Mouse (Mus musculus) inflammation-experienced regulatory T-cells, adult 6 months (primary cell): Measurements from ENCODE around the gene Gimap1. TPM values are rescaled to one million over a fixed set of nuclear protein-coding genes. Genes with fewer than 3 reads are reported as not detected.

ENCODE experiments used
- ATAC-seq: one replicate; pipeline ENCODE4 v1.8.0; 2017
- polyA plus RNA-seq, 3 experiments: library from polyadenylated mRNA; unstranded; fragments of 100-300 nt; shearing (Covaris generic); gene quantifications; one replicate each; pipeline ENCODE4 v1.2.1; 2017

Gene Gimap1
- polyA plus RNA-seq, 3 experiments from 2014 or later, result 353 to 386 (median 354) TPM

DNA sequence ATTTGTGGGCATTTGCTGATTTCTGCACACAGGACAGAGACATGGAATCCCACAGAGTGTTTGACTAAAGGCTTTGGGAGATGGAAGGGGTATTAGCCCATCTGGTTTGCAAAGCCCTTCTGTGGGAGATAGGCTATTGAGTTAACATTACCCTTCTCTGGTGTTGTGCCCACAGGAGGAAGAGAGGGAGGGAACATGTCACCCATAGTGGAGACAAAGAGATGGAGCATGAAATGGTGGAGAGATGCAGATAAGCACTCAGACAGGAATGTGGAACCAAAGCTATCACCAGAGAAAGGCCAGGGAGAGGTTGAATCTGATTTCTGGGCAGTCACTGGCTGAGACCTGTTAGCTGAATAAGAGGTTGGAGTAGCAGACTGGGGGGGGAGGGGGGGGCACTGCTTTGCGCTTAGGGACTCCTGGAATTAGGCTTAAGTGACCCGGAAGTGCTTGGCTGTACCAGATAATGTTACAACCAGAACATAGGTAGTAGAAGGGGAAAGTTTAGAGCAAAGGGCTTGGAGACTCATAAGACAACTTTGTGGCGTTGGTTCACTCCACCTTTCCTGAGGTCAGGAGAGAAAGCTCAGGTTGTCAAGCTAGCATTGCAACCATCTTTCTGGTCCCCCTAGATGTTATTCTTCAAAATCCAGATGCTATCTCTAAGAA is 1.8 kb downstream of the Gimap1 start:
- ATAC-seq, result no peak

GRCm38 (mm10) chr6:48741273-48741672 is 2.4 kb downstream of the Gimap1 start:
- no peak for ATAC-seq

- ATAC-seq, result no peak
Observed at GRCm38 (mm10) chr6:48741711-48742206, 2.9 kb downstream of the Gimap1 start.

DNA sequence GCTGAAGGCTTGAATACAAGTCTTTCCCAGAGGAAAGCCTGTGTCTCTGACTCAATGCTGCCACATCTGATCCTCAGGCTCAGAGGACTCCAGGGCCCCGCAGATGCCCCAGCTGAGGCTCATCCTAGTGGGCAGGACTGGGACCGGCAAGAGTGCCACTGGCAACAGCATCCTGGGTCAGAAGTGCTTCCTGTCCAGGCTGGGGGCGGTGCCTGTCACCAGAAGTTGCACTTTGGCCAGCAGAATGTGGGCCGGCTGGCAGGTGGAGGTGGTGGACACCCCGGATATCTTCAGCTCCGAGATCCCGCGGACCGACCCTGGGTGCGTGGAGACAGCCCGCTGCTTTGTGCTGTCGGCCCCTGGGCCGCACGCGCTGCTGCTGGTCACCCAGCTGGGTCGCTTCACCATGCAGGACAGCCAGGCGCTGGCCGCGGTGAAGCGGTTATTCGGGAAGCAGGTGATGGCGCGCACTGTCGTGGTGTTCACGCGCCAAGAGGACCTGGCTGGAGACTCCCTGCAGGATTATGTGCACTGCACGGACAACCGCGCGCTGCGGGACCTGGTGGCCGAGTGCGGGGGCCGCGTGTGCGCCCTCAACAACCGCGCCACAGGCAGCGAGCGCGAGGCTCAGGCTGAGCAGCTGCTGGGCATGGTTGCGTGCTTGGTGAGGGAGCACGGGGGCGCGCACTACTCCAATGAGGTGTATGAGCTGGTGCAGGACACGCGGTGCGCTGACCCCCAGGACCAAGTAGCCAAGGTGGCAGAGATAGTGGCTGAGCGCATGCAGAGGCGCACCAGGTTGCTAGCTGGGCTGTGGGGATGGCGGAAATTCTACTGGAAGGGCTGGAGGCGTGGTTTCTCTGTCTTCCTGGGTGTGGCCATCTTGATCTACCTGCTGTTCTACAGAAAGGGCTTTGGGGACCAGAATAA is 3.8 kb downstream of the Gimap1 start:
- ATAC-seq, result no peak

DNA sequence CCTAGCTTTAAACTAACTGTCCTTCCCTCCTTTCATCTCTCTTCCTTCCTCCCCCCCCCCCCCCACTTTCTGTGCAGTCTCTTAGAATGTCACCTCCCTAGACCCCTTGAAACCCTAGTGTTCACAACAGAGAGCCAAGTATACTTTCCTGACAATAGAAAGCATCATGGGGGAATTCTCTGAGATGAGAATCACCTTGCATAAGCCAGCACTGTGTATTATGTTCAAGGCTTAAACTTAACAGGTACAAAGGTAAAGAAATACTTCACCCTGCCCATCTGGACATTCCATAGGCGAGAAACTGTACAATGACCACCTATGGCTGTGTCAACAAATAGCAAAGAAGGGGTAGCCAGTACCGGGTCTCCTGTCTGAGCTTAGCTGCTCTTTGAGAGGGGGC is 6.6 kb downstream of the Gimap1 start:
- ATAC-seq, result no peak

GRCm38 (mm10) chr6:48745959-48746889 is 7.4 kb downstream of the Gimap1 start, which contains the start of gene Gimap5:
Gene Gimap5 (plus strand): TSS chr6:48746197.
- peak; percentile 57 for ATAC-seq

GRCm38 (mm10) chr6:48747091-48747966 is 8.5 kb downstream of the Gimap1 start:
- ATAC-seq, result peak; percentile 70

GRCm38 (mm10) chr6:48763567-48764270 is 24.9 kb downstream of the Gimap1 start:
- peak; percentile 54 for ATAC-seq

GRCm38 (mm10) chr6:48764496-48764895 is 25.6 kb downstream of the Gimap1 start:
- no peak for ATAC-seq

- peak; percentile 53 for ATAC-seq
Observed at GRCm38 (mm10) chr6:48768178-48768869, 29.5 kb downstream of the Gimap1 start.

- peak; percentile 9 for ATAC-seq
Observed at GRCm38 (mm10) chr6:48768933-48769332, 30.1 kb downstream of the Gimap1 start.

DNA sequence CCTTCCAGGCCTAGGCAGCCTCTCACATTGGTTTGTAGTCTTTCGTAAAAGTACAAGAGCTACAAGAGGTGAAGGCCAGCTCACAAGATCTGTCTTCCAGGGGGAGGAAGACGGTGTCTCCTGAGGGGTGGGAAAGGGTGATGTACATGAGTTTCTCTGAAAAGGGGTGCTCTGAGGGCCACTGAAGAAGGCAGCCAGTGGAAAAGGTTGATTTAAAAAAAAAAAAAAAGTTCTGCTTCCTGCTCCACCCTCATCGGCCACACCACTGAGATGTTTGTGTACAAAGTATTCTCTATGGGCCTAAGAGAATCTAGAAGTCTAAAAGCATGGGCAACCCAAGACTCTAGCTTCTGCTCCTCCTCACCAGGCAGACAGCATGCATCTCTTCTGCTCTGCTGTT is 31.8 kb downstream of the Gimap1 start, which contains the start of gene Gimap3:
Gimap3 (minus strand) TSS at position 156 of the 400 bp plus-strand sequence.
- ATAC-seq, result peak; percentile 72

- peak; percentile 30 for ATAC-seq
Observed at GRCm38 (mm10) chr6:48772030-48772429, 33.2 kb downstream of the Gimap1 start.

DNA sequence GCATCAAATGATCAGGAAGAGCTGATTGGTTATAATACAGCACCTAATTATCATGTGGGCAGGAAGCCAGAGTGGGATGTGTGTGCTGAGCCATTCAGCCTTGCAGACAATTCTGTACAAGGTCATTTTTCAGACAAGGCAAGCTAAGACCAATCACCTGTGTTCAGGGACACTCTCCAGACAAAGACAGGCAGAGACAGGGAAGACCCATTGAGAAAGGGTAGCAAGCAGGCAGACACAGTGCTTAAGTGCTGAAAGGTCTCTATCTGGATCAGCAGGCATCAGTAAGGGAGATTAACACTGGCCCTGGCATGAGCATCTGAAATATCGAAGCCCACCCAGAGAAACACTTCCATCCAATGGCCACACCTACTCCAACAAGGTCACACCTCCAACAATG is 45.6 kb downstream of the Gimap1 start:
- no peak for ATAC-seq

- peak; percentile 32 for ATAC-seq
Observed at GRCm38 (mm10) chr6:48785189-48785588, 46.3 kb downstream of the Gimap1 start.

- no peak for ATAC-seq
Observed at GRCm38 (mm10) chr6:48785601-48786000, 46.7 kb downstream of the Gimap1 start.

DNA sequence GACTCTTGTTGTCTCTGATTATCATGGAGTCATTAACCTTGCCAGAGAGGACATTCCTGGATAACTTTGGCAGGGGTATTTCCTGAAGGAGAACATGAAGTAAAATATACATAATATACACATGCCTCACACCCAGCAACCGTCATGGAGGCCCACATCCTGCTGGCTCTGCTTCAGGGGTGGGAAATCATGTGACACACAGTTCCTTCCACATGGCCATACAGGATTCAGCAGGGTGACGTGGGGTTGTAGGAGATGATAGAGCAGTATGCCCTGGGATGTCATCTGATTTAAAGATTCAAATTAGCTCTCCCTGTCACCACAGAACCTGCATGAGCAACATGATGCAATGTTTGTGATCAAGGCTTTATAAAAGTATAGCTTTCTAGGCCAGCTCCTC is 49.0 kb downstream of the Gimap1 start:
- peak; percentile 71 for ATAC-seq
